Mouse (Mus musculus) brain, embryonic 18.5 days (tissue): ENCODE measurements around the gene Rnf41.

Experiments used
- DNase-seq: peaks from one replicate; pipeline ENCODE4 v3.0.0-alpha.2; 2012; ENCODE audit warnings: low read depth, low spot score

Gene Rnf41

GRCm38 (mm10) chr10:128385902-128386301 lies 25.6 kb upstream of the Rnf41 start:
- no peak for DNase-seq

- no peak for DNase-seq
These were observed 22.5 kb upstream of the Rnf41 start for GRCm38 (mm10) chr10:128388941-128389340.

GRCm38 (mm10) chr10:128389570-128389969 lies 21.9 kb upstream of the Rnf41 start:
- DNase-seq: no peak

- DNase-seq: no peak
These were observed 21.1 kb upstream of the Rnf41 start for GRCm38 (mm10) chr10:128390366-128390765.

GRCm38 (mm10) chr10:128391850-128392249 lies 19.6 kb upstream of the Rnf41 start:
- no peak for DNase-seq

GRCm38 (mm10) chr10:128396017-128396673 lies 15.3 kb upstream of the Rnf41 start:
- no peak for DNase-seq

- DNase-seq: no peak
These were observed 14.7 kb upstream of the Rnf41 start for GRCm38 (mm10) chr10:128396716-128397264.

GRCm38 (mm10) chr10:128397466-128397865 lies 14.0 kb upstream of the Rnf41 start:
- no peak for DNase-seq

- no peak for DNase-seq
These were observed 11.1 kb upstream of the Rnf41 start for GRCm38 (mm10) chr10:128400338-128400737.

GRCm38 (mm10) chr10:128401056-128401455 lies 10.4 kb upstream of the Rnf41 start, which contains the start of gene Slc39a5:
TSS of gene Slc39a5 (minus strand) at chr10:128401229.
- DNase-seq: no peak

- no peak for DNase-seq
These were observed 9.8 kb upstream of the Rnf41 start for GRCm38 (mm10) chr10:128401638-128402037.

- DNase-seq: no peak
These were observed 7.5 kb upstream of the Rnf41 start for GRCm38 (mm10) chr10:128403931-128404330.

- DNase-seq: peak; percentile 57
These were observed 2.6 kb upstream of the Rnf41 start for GRCm38 (mm10) chr10:128408591-128409535.

GRCm38 (mm10) chr10:128409692-128410559 lies 1.5 kb upstream of the Rnf41 start:
- DNase-seq: peak; percentile 97

GRCm38 (mm10) chr10:128410560-128410845 lies 954 bp upstream of the Rnf41 start:
- no peak for DNase-seq

GRCm38 (mm10) chr10:128412055-128412381 lies 561 bp downstream of the Rnf41 start:
- DNase-seq: no peak

- no peak for DNase-seq
These were observed 1.1 kb downstream of the Rnf41 start for GRCm38 (mm10) chr10:128412558-128412957.

GRCm38 (mm10) chr10:128413076-128413475 lies 1.6 kb downstream of the Rnf41 start:
- no peak for DNase-seq

GRCm38 (mm10) chr10:128414848-128415247 lies 3.4 kb downstream of the Rnf41 start:
- DNase-seq: no peak

GRCm38 (mm10) chr10:128422426-128422825 lies 11.0 kb downstream of the Rnf41 start:
- DNase-seq: no peak

- DNase-seq: no peak
These were observed 13.1 kb downstream of the Rnf41 start for GRCm38 (mm10) chr10:128424604-128425003.

- no peak for DNase-seq
These were observed 13.8 kb downstream of the Rnf41 start for GRCm38 (mm10) chr10:128425260-128425659.
